Mouse (Mus musculus) 3134 (cell line): Measurements from ENCODE around the gene Tacc3.

ENCODE experiments used
- DNase-seq: peaks from one replicate; pipeline ENCODE4 v3.0.0-alpha.2; 2011; ENCODE audit warnings: low spot score; ENCODE audit not compliant: insufficient read length; ENCODE audit errors: extremely low read depth

Tacc3 gene

DNA sequence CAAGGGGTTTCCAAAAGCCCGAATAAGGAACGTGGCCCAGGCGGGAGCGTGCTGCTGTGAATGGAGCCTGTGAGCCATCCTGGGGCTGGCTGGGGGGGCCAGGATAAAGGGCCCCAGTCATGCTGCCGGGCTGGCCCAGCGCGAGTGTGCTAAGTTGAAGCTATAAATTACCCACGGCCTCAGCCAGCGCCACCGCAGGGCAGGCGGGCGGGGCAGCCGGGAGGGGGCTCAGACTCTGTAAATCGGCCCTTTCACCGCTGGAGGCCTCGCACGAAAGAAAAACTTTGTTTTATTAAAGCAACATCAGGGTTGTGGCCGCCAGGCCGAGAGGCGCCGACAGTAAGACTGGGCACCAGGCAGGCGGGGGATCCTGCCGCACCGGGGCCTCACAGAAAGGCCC lies 34.5 kb downstream of the Tacc3 start:
- DNase-seq = no peak

DNA sequence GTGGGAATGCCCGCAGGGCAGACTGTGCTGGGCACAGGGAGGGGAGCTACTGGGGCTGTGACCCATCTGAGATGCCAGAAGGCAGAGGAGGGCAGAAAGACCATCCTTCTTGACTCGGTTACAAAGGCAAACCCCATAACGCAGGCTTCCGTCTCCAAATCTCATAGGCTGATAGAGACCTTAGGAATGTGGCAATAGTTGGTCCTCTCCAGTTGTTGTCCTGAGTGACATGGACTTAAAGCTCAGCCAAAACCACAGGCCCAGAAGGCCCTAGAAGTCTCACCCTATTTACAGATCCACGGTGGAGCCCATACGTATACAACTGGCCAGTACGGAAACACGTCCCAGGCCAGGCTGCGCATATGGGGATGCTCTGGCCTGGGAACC lies 36.5 kb downstream of the Tacc3 start:
- no peak for DNase-seq

GRCm38 (mm10) chr5:33694848-33695717 lies 37.2 kb downstream of the Tacc3 start:
- DNase-seq = no peak

DNA sequence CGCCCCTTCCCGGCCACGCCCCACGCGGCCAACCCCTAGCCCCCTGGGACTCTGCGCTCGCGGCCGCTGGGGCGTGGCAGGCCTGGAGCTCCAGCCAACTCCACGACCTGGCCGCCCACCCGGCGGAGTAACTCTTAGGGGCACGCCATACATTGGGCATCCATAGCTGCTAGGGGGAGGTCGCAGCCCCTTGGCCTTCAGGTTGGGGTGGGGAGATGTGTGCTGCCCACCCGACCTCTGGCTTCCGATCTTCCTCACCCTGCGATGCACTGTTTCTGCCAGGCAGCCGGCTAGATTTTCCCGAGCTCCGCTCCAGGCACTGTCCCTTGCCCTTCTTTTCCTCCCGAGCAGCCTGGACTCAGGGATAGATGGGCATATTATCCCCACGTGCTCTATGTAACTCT lies 37.8 kb downstream of the Tacc3 start:
- no peak for DNase-seq

GRCm38 (mm10) chr5:33696430-33696829 lies 38.5 kb downstream of the Tacc3 start:
- no peak for DNase-seq

DNA sequence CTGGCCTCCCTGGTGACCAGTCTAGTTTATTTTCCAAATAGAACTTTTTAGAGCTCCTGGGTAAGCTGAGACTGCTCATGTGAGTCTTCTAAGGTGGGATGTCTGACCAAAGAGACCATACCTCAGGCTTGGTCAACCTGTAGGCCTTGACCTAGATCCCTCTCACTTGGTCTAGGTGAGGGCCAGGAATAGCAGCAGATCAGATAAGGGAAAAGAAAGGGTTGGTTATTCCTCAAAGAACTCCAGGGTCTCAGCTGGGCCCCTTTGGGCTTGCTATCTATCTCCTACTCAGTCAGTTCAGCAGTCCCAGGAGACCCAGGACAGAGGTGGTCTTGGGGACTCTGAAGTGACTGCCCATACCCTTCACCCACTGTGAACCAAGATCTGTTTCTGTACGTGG lies 39.6 kb downstream of the Tacc3 start:
- no peak for DNase-seq

DNA sequence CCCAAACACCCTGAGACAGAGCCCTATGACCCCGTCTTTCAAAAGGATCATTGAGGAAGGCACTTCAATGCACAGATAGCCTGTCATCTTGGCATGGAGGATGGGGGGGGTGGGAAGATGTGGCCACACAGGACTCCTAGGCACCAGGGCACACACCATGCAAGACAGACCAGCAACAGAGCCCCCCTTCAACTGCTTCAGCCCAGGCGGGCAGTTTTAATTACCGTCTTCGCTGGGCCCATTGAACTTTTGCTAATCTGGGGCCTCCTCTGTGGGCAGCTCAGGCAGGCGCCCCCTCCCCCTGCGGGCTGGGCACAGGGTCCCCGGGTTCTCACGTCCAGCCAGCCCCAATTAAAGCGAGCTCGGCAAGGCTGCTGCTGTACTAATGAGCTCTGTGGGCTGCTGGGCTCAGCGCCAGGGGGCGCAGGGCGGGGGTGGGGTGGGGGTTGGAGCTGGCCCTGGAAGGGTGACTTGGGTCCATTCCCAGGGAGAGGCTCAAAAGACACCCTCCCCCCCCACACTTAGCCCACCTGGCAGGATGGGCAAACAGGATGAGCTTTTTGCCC lies 40.1 kb downstream of the Tacc3 start:
- no peak for DNase-seq

- DNase-seq = no peak
Observed at GRCm38 (mm10) chr5:33698669-33699068, 40.7 kb downstream of the Tacc3 start.

DNA sequence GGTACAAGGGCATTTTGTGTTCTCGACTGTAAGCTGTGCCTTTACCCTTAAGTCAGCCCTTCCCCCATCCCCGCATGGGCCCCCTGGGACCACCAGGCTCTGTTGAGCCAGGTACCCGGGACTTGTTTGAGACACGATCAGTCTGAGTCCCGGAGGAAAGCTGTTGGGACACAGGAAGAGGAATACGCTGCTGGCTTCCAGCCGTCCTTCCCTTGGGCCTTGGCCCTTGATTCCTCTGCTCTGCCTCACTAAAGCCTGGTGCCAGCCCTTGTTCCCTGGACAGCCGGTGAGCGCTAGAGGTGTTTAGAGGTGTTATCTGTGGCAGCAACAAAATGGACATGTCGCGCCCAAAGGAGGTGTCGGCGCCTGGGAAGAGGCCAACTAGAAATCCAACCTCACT lies 42.1 kb downstream of the Tacc3 start:
- no peak for DNase-seq

GRCm38 (mm10) chr5:33701832-33702231 lies 43.9 kb downstream of the Tacc3 start:
- DNase-seq = no peak

GRCm38 (mm10) chr5:33703999-33704398 lies 46.1 kb downstream of the Tacc3 start:
- DNase-seq = no peak

- DNase-seq = no peak
Observed at GRCm38 (mm10) chr5:33704945-33705611, 47.1 kb downstream of the Tacc3 start.

DNA sequence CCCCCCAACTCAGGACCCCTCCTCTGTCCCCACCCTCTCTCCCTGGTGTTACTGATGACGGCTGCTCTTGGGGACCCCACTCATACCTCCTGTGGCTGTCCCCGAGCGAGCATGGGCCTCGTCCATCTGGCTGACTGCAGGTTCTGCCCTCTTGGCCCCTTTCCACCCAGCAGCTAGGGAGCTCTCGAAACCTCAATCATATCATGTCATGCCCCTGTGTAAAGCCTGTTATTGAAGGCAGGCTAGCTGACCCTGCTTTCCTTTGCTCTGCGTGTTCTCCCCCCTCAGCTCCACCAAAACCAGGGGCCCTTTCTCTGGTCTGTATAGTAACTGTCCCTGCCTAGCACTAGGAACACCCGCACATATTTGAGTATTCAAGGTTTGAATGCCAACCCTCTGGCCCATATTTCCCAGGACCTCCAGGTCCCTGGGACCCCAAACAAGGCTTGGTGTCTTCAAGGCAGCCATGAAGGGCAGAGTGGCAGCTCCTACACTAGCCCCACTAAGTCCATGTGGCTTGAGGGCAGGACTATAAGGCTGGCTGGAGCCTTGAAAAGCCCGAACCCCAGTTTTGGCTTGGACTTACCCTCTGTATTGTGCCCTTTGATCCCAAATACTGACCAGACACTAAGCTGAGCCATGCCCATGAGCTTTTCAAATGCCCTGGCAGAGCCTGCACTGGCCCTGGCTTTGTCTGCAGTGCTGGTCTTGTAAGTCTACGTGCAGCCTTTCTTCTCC lies 47.9 kb downstream of the Tacc3 start:
- DNase-seq = no peak

GRCm38 (mm10) chr5:33706350-33706629 lies 48.4 kb downstream of the Tacc3 start:
- no peak for DNase-seq

GRCm38 (mm10) chr5:33707163-33707562 lies 49.2 kb downstream of the Tacc3 start:
- no peak for DNase-seq

DNA sequence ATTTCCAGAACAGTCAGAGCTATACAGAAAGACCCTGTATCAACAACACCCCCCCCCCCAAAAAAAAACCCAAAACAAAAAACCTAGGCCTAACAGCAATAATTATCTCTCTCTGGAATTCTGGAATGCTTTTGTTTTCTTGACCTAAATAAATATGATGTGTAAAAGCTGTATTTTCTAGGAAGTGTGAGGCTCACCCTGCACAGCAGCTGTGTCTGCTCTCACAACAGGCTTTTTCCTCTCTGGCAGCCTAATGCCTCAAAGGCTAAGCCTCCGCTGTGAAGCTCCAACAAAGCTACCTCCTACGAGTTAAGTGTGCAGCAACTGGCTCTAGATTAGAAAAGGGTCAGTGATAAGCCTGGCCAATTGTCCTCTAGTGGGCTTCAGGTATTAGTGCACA lies 51.1 kb downstream of the Tacc3 start:
- no peak for DNase-seq

- no peak for DNase-seq
Observed at GRCm38 (mm10) chr5:33712550-33712949, 54.6 kb downstream of the Tacc3 start.

DNA sequence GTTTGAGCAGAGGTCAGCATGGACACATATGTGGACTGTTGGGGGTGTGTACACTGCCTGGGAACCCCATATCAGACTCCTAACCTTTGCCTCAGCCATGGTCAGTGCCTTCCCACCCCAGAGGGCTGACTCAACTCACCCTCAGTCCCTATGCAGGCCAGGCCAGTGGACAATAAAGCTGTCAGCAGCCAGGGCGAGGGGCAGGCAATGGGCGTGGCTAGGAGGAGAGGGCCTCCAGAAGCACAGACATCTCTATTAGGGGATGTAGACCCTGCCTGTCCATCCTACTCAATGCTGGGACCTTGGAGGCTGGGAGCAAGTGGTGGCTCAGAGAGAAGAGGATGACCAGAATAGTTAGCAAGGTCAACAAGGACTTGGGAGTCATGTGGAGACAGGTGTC lies 57.3 kb downstream of the Tacc3 start:
- DNase-seq = no peak

DNA sequence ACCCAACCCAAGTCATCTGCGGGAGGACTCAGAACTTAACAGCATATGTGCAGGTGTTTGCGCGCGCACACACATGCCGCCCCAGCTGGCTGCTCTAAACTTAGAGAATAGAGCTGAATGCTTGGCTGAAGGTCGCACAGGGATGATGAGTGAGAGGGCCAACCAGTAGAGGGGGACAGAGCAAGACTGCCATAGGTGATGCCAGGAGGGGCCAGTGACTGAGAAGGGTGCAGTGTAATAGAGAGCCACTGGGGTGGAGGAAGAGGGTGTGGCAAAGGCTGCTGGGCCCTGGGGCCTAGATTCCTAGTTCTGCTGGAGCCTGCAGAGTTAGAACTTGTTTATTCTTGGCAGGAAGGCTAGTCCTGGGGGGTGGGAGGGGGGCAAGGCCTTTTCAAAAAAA lies 58.5 kb downstream of the Tacc3 start:
- no peak for DNase-seq

- DNase-seq = no peak
Observed at GRCm38 (mm10) chr5:33718460-33718859, 60.5 kb downstream of the Tacc3 start.

DNA sequence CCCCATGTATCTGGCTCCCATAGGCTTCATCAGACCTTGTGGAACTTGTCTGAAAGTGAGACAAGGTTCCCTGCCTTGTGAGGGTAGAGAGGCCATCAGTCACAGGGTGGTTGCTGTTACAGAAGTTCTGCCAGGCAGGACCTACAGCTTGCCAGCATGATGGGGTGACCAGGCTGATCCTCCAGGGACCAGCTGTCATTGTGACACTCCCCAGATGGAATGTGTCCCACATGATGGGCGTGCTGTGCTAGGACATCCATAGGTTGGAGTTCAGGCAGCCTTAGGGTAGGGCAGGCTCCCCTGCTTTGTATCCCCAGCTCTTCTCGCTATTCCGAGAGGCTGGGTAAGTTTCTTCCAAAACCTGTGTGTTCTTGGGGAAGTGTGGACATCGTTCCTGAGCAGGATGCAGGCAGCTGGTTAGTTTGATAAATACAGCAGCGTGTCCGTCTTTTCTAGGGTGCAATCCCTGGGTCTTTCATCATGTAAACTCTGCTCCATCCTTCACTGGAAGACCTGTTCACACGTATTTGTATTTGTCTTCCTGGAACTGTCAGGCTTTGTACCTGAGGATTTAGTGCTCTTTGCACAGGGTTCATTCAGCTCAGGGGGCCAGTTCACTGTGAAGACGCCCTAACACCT lies 63.0 kb downstream of the Tacc3 start:
- DNase-seq = no peak
